Mouse (Mus musculus) adrenal gland, adult 8-10 months (tissue): ENCODE measurements around the gene Pik3ip1. TPM values are rescaled to one million over a fixed set of nuclear protein-coding genes. Genes with fewer than 3 reads are reported as not detected.

Source experiments
- DNase-seq: peaks from one replicate; pipeline ENCODE4 v3.0.0; 2022
- total RNA-seq, 4 experiments: library from RNA; stranded (reverse); gene quantifications; 2 replicates each; pipeline ENCODE4 v1.2.4; 2022

Gene Pik3ip1
- total RNA-seq, 4 experiments from 2014 or later: 17.2 to 28.2 (median 25.1) TPM

GRCm38 (mm10) chr11:3379427-3379826 is 49.2 kb downstream of the Pik3ip1 start:
- no peak for DNase-seq

- DNase-seq: no peak
Observed at GRCm38 (mm10) chr11:3381148-3381814, 51.1 kb downstream of the Pik3ip1 start.

- peak; percentile 25 for DNase-seq
Observed at GRCm38 (mm10) chr11:3382602-3383594, 52.7 kb downstream of the Pik3ip1 start.

- DNase-seq: peak; percentile 75
Observed at GRCm38 (mm10) chr11:3386941-3387368, 56.8 kb downstream of the Pik3ip1 start.

GRCm38 (mm10) chr11:3387482-3388196 is 57.4 kb downstream of the Pik3ip1 start:
- DNase-seq: no peak

- no peak for DNase-seq
Observed at GRCm38 (mm10) chr11:3389996-3390395, 59.8 kb downstream of the Pik3ip1 start.

- DNase-seq: no peak
Observed at GRCm38 (mm10) chr11:3390789-3391188, 60.6 kb downstream of the Pik3ip1 start.

GRCm38 (mm10) chr11:3392526-3392925 is 62.3 kb downstream of the Pik3ip1 start:
- DNase-seq: no peak

Other genes with a start within 250 kb of the Pik3ip1 start
- gene Sfi1, start 136.9 kb upstream of the Pik3ip1 start, total RNA-seq: 100 to 1,000 TPM in 2 of 4 experiments, 10 to 100 TPM in 2; 71.9 to 122 (median 93.1) TPM
- 10 to 100 TPM; 46.4 to 69.5 (median 53.9) TPM for gene Eif4enif1, start 128.0 kb upstream of the Pik3ip1 start, total RNA-seq
- gene Drg1, start 64.0 kb upstream of the Pik3ip1 start, total RNA-seq: 100 to 1,000 TPM; 104 to 111 (median 110) TPM
- gene Patz1, start 41.5 kb upstream of the Pik3ip1 start, total RNA-seq: 10 to 100 TPM; 31.9 to 47.9 (median 40.5) TPM
- gene Limk2, start 78.8 kb downstream of the Pik3ip1 start, total RNA-seq: 10 to 100 TPM; 19.4 to 36.8 (median 32.2) TPM
- gene Rnf185, start 122.0 kb downstream of the Pik3ip1 start, total RNA-seq: 10 to 100 TPM; 34.8 to 45.3 (median 38.5) TPM
- gene Pla2g3, start 157.9 kb downstream of the Pik3ip1 start, total RNA-seq: under 1 TPM; 0.17 to 0.59 (median 0.43) TPM
- 1 to 10 TPM in 1 of 4 experiments, under 1 TPM in 3; 0.55 to 1.0 (median 0.75) TPM for gene Inpp5j, start 174.4 kb downstream of the Pik3ip1 start, total RNA-seq
- gene Selenom, start 184.3 kb downstream of the Pik3ip1 start, total RNA-seq: 10 to 100 TPM; 39.2 to 61.9 (median 57.1) TPM
- 10 to 100 TPM; 36.6 to 93.0 (median 52.5) TPM for gene Smtn, start 210.2 kb downstream of the Pik3ip1 start, total RNA-seq